Mouse (Mus musculus): ENCODE results near the gene Rcan2. TPM values are rescaled to one million over a fixed set of nuclear protein-coding genes. Genes with fewer than 3 reads are reported as not detected.
A peak's percentile ranks its signal among the peaks of the same experiment; 100 is the strongest.

The Rcan2 gene
- total RNA-seq, 2 experiments from 2014 or later, result 61.8 to 70.1 TPM

- DNase-seq (ENCODE audit: extremely low spot score in 1 of 2, low spot score in 1 of 2), result no peak
Observed at GRCm38 (mm10) chr17:43903807-43904771, 102.9 kb downstream of the Rcan2 start.

DNA sequence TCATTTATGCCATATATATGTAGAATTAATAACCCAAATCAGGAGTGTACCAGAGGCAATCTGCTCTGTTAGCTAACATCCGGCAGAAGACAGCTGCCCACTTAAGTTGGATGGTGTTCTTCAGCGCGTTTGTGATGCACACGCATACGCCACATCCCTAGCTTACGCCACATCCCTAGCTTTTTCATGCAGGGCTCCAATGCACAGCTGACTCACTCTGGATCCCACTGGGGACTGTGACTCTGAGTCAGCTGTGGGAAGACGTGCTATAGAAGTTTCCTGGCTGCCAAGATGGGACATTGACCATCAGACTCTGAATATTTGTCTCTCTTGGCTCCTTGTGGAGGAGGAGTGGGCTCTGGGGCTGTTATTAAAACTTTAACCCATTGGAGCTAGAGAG lies 103.7 kb downstream of the Rcan2 start:
- DNase-seq (ENCODE audit: extremely low spot score in 1 of 2, low spot score in 1 of 2), result no peak

GRCm38 (mm10) chr17:43906728-43907127 lies 105.6 kb downstream of the Rcan2 start:
- no peak for DNase-seq (ENCODE audit: extremely low spot score in 1 of 2, low spot score in 1 of 2)

DNA sequence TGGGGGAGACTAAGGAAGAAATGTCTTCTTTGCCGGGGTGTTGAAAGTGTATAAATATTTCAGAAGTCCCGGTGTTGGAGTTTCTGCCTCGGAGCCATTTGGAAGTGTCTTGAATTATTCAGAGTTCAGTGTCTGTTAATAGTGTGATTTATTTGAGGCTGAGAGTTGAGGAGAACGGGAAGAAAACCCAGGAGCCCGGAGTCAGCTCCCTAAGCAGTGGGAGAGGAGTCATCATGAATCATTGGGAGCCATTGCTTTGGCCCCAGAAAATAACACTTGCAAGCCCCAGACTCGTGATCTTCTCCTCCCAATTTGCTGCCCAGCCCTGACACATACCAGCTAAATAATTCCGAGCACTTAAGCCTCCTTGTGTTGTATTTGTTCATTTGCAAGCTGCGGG lies 115.0 kb downstream of the Rcan2 start:
- DNase-seq (ENCODE audit: extremely low spot score in 1 of 2, low spot score in 1 of 2), result no peak

GRCm38 (mm10) chr17:43917143-43917542 lies 116.0 kb downstream of the Rcan2 start:
- no peak for DNase-seq (ENCODE audit: extremely low spot score in 1 of 2, low spot score in 1 of 2)

DNA sequence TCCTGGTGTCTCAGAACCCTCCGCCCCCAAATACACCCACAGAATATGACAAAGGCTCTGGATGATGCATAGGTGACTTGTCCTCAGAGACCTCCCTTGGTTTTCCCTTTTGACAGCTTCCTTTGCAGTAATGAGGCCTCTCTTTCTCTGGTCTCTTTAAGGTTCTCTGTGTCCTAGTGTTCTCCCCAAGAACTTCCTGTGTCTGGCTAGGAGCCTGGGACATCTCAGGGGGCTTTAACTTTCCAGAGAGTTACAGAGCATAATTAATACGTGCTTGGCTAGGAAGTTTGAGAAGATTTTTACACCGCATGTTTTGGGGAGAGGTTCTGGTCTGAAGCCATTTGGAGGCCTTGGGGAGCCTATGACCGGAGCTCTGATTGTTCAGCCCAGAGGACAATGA lies 128.7 kb downstream of the Rcan2 start:
- no peak for DNase-seq (ENCODE audit: extremely low spot score in 1 of 2, low spot score in 1 of 2)

DNA sequence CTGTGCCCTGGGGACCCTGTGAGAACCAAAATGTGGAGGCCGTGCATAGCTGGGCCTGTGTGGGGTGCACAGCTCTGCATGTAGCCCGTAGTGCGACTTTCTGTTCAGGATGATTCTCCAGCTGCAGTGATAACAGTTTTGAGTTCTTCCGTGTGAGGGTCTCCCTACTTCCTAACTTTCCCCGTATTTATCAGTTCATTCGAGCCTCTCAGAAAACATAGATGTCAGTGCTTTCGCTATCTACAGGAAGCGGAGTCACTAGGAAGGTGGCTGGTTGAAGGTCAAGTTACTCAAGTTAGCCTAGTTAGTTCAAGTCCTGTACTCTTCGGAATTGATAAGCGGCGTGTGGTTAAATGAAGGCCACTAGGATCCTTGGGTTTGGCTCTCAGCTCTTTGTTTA lies 130.6 kb downstream of the Rcan2 start:
- DNase-seq (ENCODE audit: extremely low spot score in 1 of 2, low spot score in 1 of 2), result no peak

- DNase-seq (ENCODE audit: extremely low spot score in 1 of 2, low spot score in 1 of 2), result no peak
Observed at GRCm38 (mm10) chr17:43934056-43934455, 132.9 kb downstream of the Rcan2 start.

DNA sequence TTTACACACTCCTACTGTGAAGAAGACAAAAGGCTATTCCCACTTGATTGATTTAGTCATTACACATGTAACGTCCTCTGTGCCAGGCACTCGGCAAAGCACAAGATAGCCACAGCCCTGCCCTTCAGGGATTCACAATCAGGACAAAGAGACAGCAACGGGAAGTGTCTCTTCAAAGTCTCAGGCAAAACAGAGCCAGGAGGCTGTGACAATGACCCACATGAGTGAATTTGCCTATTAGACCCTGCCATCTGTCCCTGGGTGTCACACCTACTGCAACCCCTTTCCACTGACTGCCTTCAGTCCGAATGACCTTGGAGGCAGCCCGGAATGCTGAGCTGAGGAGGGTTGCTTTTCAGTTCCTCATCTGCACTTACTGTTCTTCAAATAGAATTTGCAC lies 151.1 kb downstream of the Rcan2 start:
- no peak for DNase-seq (ENCODE audit: extremely low spot score in 1 of 2, low spot score in 1 of 2)

- DNase-seq (ENCODE audit: extremely low spot score in 1 of 2, low spot score in 1 of 2), result peak; percentile 11 to 20
Observed at GRCm38 (mm10) chr17:43952661-43953534, 151.7 kb downstream of the Rcan2 start.

DNA sequence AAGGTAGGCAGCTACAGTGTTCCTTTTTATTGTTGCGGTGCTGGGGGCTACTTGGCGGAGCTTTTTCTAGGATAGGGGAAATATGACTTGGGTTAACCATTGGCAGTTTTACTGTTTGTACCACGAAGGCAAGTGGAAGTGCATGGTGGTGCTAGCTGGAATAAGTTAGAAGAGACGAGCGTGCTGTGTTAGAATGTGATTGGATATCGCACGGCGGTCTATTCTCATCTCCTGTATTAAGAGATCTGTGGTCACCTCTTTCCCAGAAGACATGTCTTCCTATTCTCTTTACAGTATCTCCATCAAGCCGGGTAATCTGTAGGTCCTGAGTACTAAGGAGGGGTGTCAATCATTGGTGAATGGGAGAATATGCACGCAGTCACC lies 152.4 kb downstream of the Rcan2 start:
- DNase-seq (ENCODE audit: extremely low spot score in 1 of 2, low spot score in 1 of 2), result no peak

DNA sequence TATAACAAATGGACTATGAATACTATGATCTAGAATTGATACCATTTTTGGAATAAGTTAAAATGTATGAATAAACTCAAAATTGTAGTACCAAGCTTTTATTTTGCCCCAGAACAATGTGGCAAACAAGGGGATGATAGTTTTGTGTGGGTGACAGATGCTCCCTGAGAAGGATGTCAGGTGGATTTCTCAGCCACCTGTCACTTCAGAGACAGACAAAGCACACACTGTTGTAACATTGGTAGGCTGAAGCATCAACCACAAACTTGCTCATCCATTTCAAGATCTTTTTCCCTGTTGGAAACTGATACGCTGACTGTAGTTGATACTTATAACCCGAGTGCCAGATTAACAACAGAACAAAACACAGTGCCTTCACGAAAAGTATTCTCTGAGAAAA lies 158.6 kb downstream of the Rcan2 start:
- no peak for DNase-seq (ENCODE audit: extremely low spot score in 1 of 2, low spot score in 1 of 2)

GRCm38 (mm10) chr17:43969943-43970342 lies 168.8 kb downstream of the Rcan2 start:
- no peak for DNase-seq (ENCODE audit: extremely low spot score in 1 of 2, low spot score in 1 of 2)

GRCm38 (mm10) chr17:43977572-43977971 lies 176.4 kb downstream of the Rcan2 start:
- DNase-seq (ENCODE audit: extremely low spot score in 1 of 2, low spot score in 1 of 2), result no peak

- DNase-seq (ENCODE audit: extremely low spot score in 1 of 2, low spot score in 1 of 2), result no peak
Observed at GRCm38 (mm10) chr17:43979925-43980324, 178.8 kb downstream of the Rcan2 start.

DNA sequence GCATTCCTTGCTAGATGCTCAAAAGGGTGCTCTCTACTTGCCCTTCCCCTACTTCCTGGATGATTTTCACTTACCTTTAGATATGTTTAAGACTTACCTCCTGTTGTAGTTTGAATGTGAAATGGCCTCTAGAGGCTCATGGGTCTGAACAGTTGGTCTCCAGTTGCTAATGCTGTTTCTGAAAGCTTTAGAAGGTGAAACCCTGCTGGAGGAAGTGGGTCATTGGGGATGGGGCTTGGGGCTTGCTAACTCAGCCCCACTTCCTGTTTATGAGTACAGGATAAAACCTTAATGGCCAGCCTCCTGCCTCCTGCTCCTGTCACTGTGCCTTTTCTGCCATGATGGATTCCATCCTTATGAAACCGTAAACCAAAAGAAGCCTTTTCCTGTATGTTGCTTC lies 181.4 kb downstream of the Rcan2 start:
- no peak for DNase-seq (ENCODE audit: extremely low spot score in 1 of 2, low spot score in 1 of 2)

DNA sequence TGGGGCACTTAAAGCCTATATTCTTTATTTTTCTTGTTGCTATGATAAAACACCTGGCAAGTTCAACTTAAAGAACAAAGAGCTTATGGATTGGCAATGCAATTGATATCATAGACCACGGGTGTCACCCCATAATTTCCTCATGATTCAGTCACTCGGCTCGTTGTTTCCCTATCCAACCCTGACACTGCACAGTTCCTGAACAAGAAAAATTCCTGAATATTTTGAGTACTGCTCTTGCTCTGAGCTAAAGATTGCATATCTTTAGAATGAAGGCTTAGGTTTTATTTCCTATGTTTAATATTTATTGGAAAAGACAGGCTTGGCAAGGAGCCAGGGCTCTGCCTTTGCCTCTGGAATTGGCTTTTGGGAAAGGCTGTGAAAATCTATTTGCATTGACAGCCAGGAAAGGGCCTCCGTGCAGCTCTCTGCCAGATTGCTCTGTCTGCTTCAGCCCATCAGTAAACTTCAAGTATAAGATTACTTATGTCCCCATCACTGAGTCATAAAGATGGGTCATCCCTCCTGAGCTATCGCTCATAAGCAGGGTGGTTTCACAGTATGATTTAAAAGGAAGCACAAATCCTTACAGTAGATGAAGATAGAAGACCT lies 188.3 kb downstream of the Rcan2 start:
- DNase-seq (ENCODE audit: extremely low spot score in 1 of 2, low spot score in 1 of 2), result no peak

DNA sequence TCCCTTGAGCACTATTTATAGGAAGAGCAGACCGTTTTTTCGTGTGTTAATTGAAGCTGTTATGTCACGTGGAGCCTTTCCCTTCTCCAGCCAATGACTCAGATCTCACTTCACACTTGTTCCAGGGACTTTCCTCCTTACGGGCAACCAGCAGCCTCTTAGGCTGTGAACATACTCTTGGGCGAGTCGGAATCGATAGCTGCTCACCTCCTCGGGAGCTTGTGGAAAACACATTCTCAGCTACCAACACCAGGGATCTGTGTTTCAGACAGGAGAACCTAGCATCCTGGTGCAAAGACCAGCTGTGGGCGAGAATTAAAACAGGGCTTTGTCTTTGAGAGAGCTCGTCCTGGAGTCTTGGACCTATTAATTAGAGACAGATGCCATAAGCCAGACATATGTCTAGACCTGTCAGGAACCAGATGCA lies 189.8 kb downstream of the Rcan2 start:
- no peak for DNase-seq (ENCODE audit: extremely low spot score in 1 of 2, low spot score in 1 of 2)

DNA sequence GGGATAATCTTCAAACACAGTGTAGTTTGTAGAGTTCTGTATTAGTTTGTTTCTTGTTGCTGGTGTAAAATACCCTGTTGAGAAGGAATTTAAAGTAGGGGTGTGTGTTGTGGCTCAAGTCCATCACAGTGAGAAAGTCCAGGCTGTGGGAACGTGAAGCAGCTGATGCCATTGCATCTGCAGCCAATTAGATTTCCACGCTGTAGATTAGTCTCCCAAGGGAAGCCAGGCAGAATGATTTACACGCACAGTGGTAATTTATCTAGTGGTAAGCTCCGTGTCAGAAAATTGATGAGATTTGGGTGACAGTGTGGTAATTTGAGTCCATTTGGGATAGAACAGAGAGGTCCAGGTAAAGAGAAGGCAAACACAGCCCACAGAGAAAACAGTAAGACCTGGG lies 192.9 kb downstream of the Rcan2 start:
- no peak for DNase-seq (ENCODE audit: extremely low spot score in 1 of 2, low spot score in 1 of 2)

DNA sequence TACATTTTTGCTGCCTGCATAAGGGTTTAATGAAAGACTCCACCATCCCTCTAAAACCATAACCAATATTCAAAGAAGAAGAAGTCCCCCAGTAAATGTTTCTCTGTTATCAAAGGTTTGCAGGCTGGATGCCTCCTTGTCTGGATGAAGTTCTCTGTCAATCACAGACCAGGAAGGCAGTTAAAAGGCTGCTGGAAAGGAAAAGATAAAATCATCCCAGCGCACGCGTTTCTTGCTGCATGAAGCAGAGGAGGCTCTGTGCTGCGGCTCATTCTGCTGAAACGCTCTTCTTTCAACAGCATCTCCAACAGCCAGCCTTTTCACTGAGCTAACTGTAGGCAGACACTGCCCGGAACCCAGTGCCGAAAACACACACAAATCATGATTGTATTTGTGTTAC lies 196.4 kb downstream of the Rcan2 start:
- no peak for DNase-seq (ENCODE audit: extremely low spot score in 1 of 2, low spot score in 1 of 2)

DNA sequence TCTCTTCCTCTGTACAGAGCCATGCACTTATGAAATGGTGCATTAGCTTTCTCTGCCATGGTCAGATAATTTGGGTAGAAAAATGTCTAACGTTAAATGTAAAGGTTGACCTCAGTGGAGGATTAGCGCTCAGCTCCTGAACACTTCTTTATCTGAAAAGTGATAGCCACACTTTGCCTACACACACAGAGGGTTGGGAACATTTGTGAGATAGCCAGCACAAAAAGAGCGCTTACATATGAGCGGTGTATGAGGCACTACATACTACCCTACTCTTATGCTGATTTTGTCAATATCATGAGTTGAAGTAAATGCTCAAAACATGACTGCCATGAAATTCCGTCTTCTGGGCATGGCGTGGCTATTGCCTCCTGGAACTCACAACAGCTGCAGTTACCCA lies 196.9 kb downstream of the Rcan2 start:
- DNase-seq (ENCODE audit: extremely low spot score in 1 of 2, low spot score in 1 of 2), result no peak

All from layer of hippocampus, postnatal 25 days (tissue).